Mouse (Mus musculus) heart, embryonic 10.5 days (tissue): ENCODE measurements around the gene Gm21897. TPM values are rescaled to one million over a fixed set of nuclear protein-coding genes. Genes with fewer than 3 reads are reported as not detected.

Experiments
- DNase-seq: peaks from one replicate; pipeline ENCODE4 v3.0.0-alpha.2; 2017; ENCODE audit warnings: low spot score
- H3K27ac ChIP-seq: fragments of 300-500 bp; sonication (generic); 2 replicates; pipeline ENCODE4 v1.5.1; 2016; ENCODE audit warnings: mild to moderate bottlenecking
- H3K27me3 ChIP-seq: fragments of 300-500 bp; sonication (generic); 2 replicates; pipeline ENCODE4 v1.6.1; 2016; ENCODE audit warnings: mild to moderate bottlenecking; ENCODE audit not compliant: poor library complexity, insufficient read depth, severe bottlenecking
- H3K36me3 ChIP-seq: fragments of 300-500 bp; sonication (generic); 2 replicates; pipeline ENCODE4 v1.6.1; 2016; ENCODE audit warnings: mild to moderate bottlenecking, moderate library complexity
- H3K4me1 ChIP-seq: fragments of 300-500 bp; sonication (generic); 2 replicates; pipeline ENCODE4 v1.6.1; 2016; ENCODE audit warnings: mild to moderate bottlenecking
- H3K4me3 ChIP-seq: fragments of 300-500 bp; sonication (generic); 2 replicates; pipeline ENCODE4 v1.5.1; 2016; ENCODE audit warnings: mild to moderate bottlenecking, moderate library complexity
- H3K9me3 ChIP-seq: fragments of 300-500 bp; sonication (generic); 2 replicates; pipeline ENCODE4 v1.6.1; 2016; ENCODE audit warnings: mild to moderate bottlenecking, moderate library complexity
- WGBS: fragments of 180-500 bp; shearing (Covaris S2); methylation state at CpG from one replicate; pipeline ENCODE4 v1.1.7; 2016; 5-methylcytosine and 5-hydroxymethylcytosine counted together
- polyA plus RNA-seq: library from polyadenylated mRNA; unstranded; fragments of >200 nt; fragmentation: Nextera tagmentation; extraction: Ambion mirVana; gene quantifications from 2 replicates; pipeline ENCODE4 v1.2.1, GENCODE M21; 2016

The Gm21897 gene
- polyA plus RNA-seq, 1 experiment from 2014 or later = not detected

DNA sequence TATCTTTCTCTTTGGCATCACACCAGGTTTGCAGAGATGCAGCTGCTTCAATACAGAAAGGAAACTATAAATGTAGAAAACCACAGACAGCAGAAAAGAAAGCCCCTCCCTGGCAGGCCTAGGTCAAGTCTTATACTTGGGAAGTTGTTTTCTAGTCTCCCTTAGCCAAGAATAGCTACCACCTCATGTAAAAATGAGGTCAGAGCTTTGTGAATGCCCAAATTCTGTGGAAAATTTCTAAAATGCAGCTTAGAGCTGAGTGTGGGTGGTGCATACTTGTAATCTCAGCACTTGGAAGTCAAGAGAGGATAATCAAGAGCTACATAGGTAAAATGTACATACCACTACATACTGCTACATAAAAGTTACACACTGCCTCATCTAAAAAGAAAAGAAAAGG is 40.5 kb downstream of the Gm21897 start:
- DNase-seq = no peak

DNA sequence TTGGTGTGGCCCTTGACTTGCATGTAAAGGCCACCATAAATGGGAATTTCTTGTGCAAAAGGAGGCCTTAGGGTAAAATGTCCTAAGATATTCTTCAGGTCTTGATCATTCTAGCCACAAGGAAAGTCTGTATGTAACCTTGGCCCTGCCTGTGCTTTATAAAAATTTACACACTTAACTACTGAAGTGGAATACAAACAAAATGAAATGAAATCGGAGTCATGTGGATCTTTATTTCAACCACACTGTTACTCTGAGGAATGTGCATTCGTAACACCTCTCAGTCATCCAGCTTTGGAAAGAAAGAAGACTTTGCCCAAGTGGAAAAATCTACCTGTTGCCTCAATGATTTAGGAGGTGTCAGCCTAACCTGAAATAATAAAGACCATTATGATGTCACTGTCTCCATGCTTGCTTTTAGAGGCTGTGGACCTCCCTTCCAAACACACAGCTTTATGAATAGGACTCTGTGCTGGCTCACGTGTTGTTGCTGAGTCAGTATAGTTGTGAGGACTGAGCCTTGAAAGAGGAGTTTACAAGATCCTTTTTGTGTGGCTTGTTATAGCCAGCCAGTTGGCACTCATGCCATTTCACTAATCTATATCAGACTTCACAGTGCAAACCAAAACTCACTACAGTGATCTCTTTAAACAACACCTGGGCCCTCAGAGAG is 42.0 kb downstream of the Gm21897 start:
- DNase-seq = no peak

More for the DNA sequence above, 40.5 kb downstream of the Gm21897 start:
- Histone ChIP-seq H3K4me1 (no peaks in the 10 kb centered on the region), H3K4me3 (no peak overlapping the region), H3K9me3 (no peaks in the 10 kb centered on the region), H3K27ac (no peak overlapping the region), H3K27me3 (no peaks in the 10 kb centered on the region), H3K36me3 (no peaks in the 10 kb centered on the region)

GRCm38 (mm10) chr16:15360825-15361224 is 43.6 kb downstream of the Gm21897 start:
- H3K27ac ChIP-seq = no peak overlapping the region
- H3K36me3 ChIP-seq = no peaks in the 10 kb centered on the region
- no peaks in the 10 kb centered on the region for H3K4me1 ChIP-seq
- DNase-seq = no peak
- H3K4me3 ChIP-seq = no peak overlapping the region
- H3K9me3 ChIP-seq = no peaks in the 10 kb centered on the region
- H3K27me3 ChIP-seq = no peaks in the 10 kb centered on the region

More for the DNA sequence above, 42.0 kb downstream of the Gm21897 start:
- Histone ChIP-seq H3K36me3 (no peaks in the 10 kb centered on the region), H3K4me3 (no peak overlapping the region), H3K9me3 (no peaks in the 10 kb centered on the region), H3K27ac (no peak overlapping the region), H3K4me1 (no peaks in the 10 kb centered on the region), H3K27me3 (no peaks in the 10 kb centered on the region)
- WGBS = 73% methylated on average over 3 of the region's 3 CpGs
